Mouse (Mus musculus) ZHBTc4 (cell line): Measurements from ENCODE around the gene St3gal6.

Experiments used
- DNase-seq: peaks from one replicate; pipeline ENCODE4 v3.0.0-alpha.2; 2011; ENCODE audit warnings: low read depth, low spot score

The St3gal6 gene

GRCm38 (mm10) chr16:58444735-58445134 is 79.3 kb downstream of the St3gal6 start:
- peak; percentile 36 for DNase-seq

DNA sequence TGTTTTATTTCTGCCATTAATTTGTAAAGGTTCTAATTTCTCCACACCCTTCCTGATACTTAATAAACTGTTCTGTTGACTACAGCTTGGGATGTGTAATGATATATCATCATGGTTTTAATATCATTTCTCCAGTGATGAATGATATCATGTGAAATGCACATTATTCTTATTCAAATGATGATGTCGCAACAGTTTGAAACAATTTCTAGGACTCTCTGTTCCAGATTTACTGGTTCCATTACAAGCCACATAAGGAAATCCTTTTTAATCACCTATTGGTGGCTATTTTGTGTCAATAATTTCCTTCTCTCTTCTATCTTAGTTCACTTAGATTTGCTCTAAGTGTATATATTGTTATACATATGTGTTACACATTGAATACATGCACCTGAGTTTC is 91.7 kb downstream of the St3gal6 start:
- DNase-seq: no peak

- DNase-seq: no peak
Measured at GRCm38 (mm10) chr16:58430246-58430645, 93.8 kb downstream of the St3gal6 start.

DNA sequence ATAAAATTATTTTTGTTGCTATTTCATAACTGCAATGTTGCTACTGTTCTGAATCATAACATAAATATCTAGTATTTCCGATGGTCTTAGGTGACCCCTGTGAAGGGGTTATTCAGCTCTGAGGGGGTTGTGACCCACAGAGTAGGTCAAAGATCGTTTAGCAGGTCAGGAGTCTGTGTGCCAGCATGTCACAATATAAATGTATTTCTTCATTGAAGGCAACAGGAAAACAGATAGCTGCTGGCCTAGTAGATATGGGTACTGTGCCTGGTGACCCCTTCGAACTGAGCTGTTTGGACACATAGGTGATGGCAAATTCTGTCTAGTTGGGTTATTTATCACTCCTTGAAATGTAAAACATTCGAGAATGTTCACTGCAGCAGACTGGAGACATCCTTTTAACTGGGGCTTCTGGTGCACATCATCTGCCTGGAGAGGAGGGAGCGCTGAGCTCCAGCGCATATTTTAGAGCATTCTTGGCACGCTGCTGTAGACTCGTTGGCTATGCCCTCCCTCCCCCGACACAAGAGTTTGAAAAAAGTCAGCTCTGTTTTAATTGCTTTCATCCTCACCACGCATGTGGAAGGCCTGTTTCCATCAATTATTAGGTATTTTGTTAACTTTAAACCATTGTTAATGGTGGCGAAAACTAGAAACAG is 102.2 kb downstream of the St3gal6 start:
- DNase-seq: no peak
